In the genomic region with DNA sequence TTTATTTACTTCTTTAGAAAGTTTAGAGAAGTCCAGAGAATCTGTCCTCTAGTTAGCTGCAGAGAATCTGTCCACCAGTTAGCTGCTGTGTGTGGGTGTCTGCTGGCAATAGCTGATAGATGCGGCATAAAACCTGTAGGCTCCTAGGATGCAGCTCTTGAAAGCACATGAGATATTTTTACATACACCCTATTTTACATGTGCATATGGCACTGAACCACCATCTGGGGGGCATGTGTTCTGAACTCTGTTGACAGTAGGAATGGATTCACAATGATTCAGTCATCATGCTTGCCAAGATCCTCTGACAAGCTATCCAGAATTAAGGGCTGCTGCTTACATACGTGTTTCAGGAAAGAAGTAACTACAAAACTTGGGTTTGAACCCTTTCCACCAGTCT, we compare ENCODE assay signal across 14 mouse cellular contexts.
DNase-seq lines count a peak whose midpoint lies in the region; ATAC-seq and TF ChIP-seq lines count a peak whose summit lies in the region.
"Had no signal": no experiment of that assay in that cellular context is flagged by ENCODE, and none has a peak within 500 bp of the region (broad histone marks: within the 10 kb centered on the region; RNA-seq: fewer than 3 reads in every experiment).

No protein-coding gene starts in this region.

- no peaks in the 10 kb centered on the region for H3K4me1 ChIP-seq in limb, embryonic 14.5 days (ENCODE audit: control insufficient read depth, insufficient read depth, low read length)
- H3K4me1 ChIP-seq in limb, embryonic 10.5 days: no peaks in the 10 kb centered on the region
- H3K4me1 ChIP-seq in hindbrain, embryonic 11.5 days (replicated peaks; ENCODE audit: control insufficient read depth, insufficient read depth, low read length): no peaks in the 10 kb centered on the region
- H3K4me1 ChIP-seq: heart, embryonic 13.5 days; hindbrain, embryonic 15.5 days; limb, embryonic 12.5 days had no signal

- no peaks in the 10 kb centered on the region for H3K36me3 ChIP-seq in limb, embryonic 14.5 days (ENCODE audit: control insufficient read depth, insufficient read depth, low read length)
- no peaks in the 10 kb centered on the region for H3K36me3 ChIP-seq in limb, embryonic 10.5 days
- H3K36me3 ChIP-seq in hindbrain, embryonic 11.5 days (ENCODE audit: control insufficient read depth, insufficient read depth, low read length): no peaks in the 10 kb centered on the region
- H3K36me3 ChIP-seq: heart, embryonic 13.5 days; hindbrain, embryonic 15.5 days; limb, embryonic 12.5 days had no signal

- H3K27me3 ChIP-seq in limb, embryonic 14.5 days (ENCODE audit: control insufficient read depth, insufficient read depth, low read length): no peaks in the 10 kb centered on the region
- H3K27me3 ChIP-seq in limb, embryonic 10.5 days (ENCODE audit: low read depth, poor library complexity, severe bottlenecking): no peaks in the 10 kb centered on the region
- no peaks in the 10 kb centered on the region for H3K27me3 ChIP-seq in hindbrain, embryonic 11.5 days (ENCODE audit: control insufficient read depth, insufficient read depth, low read length)
- H3K27me3 ChIP-seq: heart, embryonic 13.5 days; hindbrain, embryonic 15.5 days; limb, embryonic 12.5 days had no signal

- WGBS in limb, embryonic 14.5 days: 80% methylated on average over 2 of the region's 2 CpGs
- 88% methylated on average over 2 of the region's 2 CpGs for WGBS in limb, embryonic 10.5 days
- 95% methylated on average over 2 of the region's 2 CpGs for WGBS in hindbrain, embryonic 11.5 days

- ATAC-seq in limb, embryonic 14.5 days (ENCODE audit: low FRiP score, low read depth): no peak
- no peak for ATAC-seq in megakaryocyte progenitor cell, adult 5-6 weeks (replicated peaks; ENCODE audit: poor library complexity)
- ATAC-seq in hindbrain, embryonic 11.5 days (ENCODE audit: low FRiP score): no peak

- peak; percentile 28 for DNase-seq in limb, embryonic 14.5 days (ENCODE audit: low spot score)
- no peak for DNase-seq in limb, embryonic 10.5 days (ENCODE audit: low spot score)
- DNase-seq in layer of hippocampus, adult 18-20 months (ENCODE audit: low spot score in 2 of 2): peak; percentile 22 to 79
- DNase-seq in left cerebral cortex, adult 9 months (ENCODE audit: low spot score in 2 of 2): peak; percentile 35 to 61
- DNase-seq in thymus, postnatal 36 days: no peak
- DNase-seq in hindbrain, embryonic 11.5 days (ENCODE audit: low spot score): no peak
- DNase-seq: cerebellum, adult 11-12 months; kidney, adult 9 months; lung, adult 2 months had no signal

- TF ChIP-seq POLR2A in limb, embryonic 14.5 days (IDR thresholded peaks at IDR 0.05; ENCODE audit: borderline replicate concordance, extremely low read depth, insufficient read depth, insufficient read length): no peak

- no peak overlapping the region for H3K4me2 ChIP-seq in limb, embryonic 14.5 days (replicated peaks; ENCODE audit: low read depth, low read length, severe bottlenecking)
- H3K4me2 ChIP-seq in hindbrain, embryonic 11.5 days (replicated peaks; ENCODE audit: low read depth, low read length): no peak overlapping the region
- H3K4me2 ChIP-seq: heart, embryonic 13.5 days; hindbrain, embryonic 15.5 days; limb, embryonic 12.5 days had no signal

- no peak overlapping the region for H3K27ac ChIP-seq in limb, embryonic 14.5 days (replicated peaks; ENCODE audit: low read depth, low read length)
- H3K27ac ChIP-seq in limb, embryonic 10.5 days: no peak overlapping the region
- no peak overlapping the region for H3K27ac ChIP-seq in hindbrain, embryonic 11.5 days (ENCODE audit: low read depth, low read length)
- H3K27ac ChIP-seq: heart, embryonic 13.5 days; hindbrain, embryonic 15.5 days; limb, embryonic 12.5 days had no signal

- H3K9me3 ChIP-seq in limb, embryonic 14.5 days (ENCODE audit: control insufficient read depth, low read length): no peaks in the 10 kb centered on the region
- no peaks in the 10 kb centered on the region for H3K9me3 ChIP-seq in limb, embryonic 10.5 days (replicated peaks)
- H3K9me3 ChIP-seq in hindbrain, embryonic 11.5 days (ENCODE audit: control insufficient read depth, low read length): no peaks in the 10 kb centered on the region
- H3K9me3 ChIP-seq: heart, embryonic 13.5 days; hindbrain, embryonic 15.5 days; limb, embryonic 12.5 days had no signal

- H3K4me3 ChIP-seq in limb, embryonic 14.5 days (replicated peaks; ENCODE audit: low read length): no peak overlapping the region
- H3K4me3 ChIP-seq in limb, embryonic 10.5 days: no peak overlapping the region
- no peak overlapping the region for H3K4me3 ChIP-seq in hindbrain, embryonic 11.5 days (ENCODE audit: low read depth, low read length)
- H3K4me3 ChIP-seq: heart, embryonic 13.5 days; hindbrain, embryonic 15.5 days; limb, embryonic 12.5 days; myocyte had no signal

- H3K9ac ChIP-seq in limb, embryonic 14.5 days (ENCODE audit: low read depth, low read length, severe bottlenecking): no peak overlapping the region
- H3K9ac ChIP-seq in hindbrain, embryonic 11.5 days (ENCODE audit: low read depth, low read length): no peak overlapping the region
- H3K9ac ChIP-seq: heart, embryonic 13.5 days; hindbrain, embryonic 15.5 days; limb, embryonic 12.5 days had no signal

Comparison
In these comparisons a context has a peak if more than half of its experiments do, and no peak if none do; other contexts are left out.
1. DNase-seq: peak in limb, embryonic 14.5 days (single experiment), layer of hippocampus, adult 18-20 months (2 of 2) and left cerebral cortex, adult 9 months (2 of 2); none in limb, embryonic 10.5 days (single experiment), thymus, postnatal 36 days (0 of 2) and hindbrain, embryonic 11.5 days (single experiment).